Mouse (Mus musculus) heart, postnatal 14 days (tissue): Measurements from ENCODE around the gene Lyz2. TPM values are rescaled to one million over a fixed set of nuclear protein-coding genes. Genes with fewer than 3 reads are reported as not detected.
"Not testable (repeated sequence)": the region's sequence is repeated elsewhere in the genome, so short reads cannot be mapped to it uniquely, and the experiment has no call there.

Source experiments
- DNase-seq, 2 experiments: peaks; one replicate each; pipeline ENCODE4 v3.0.0; 2021 to 2022
- intact Hi-C: fragments of 180-260 bp; cut with DNase I; formaldehyde crosslinking; loops from one replicate; pipeline ENCODE4 v1.15.1; 2025
- total RNA-seq, 2 experiments: library from RNA; stranded (reverse); gene quantifications; 2 replicates each; pipeline ENCODE4 v1.2.3; 2021

Gene Lyz2
- total RNA-seq, 2 experiments from 2014 or later = 93.0 to 99.3 TPM

DNA sequence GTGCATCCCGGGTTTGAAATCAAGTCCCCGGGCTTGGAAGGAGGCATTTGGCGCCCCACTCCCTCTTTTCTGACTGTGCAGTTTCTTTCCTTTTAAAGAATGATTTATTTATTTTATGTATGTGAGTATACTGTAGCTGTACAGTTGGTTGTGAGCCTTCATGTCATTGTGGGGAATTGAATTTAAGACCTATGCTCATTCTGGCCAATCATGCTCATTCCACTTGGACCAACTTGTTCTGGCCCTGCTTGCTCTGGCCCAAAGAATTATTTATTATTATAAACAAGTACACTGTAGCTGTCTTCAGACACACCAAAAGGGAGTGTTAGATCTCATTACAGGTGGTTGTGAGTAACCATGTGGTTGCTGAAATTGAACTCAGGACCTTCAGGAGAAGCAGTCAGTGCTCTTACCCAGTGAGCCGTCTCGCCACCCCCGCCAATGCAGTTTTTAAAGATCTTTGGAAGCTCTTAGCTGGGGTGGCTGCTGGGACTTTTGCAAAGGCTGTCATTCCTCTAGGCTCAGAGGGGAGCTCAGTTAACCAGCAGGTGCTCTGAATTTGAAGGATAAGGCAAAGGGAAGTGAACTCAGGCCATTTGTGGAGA is 4.3 kb upstream of the Lyz2 start:
- intact Hi-C loops = no loop called here

DNA sequence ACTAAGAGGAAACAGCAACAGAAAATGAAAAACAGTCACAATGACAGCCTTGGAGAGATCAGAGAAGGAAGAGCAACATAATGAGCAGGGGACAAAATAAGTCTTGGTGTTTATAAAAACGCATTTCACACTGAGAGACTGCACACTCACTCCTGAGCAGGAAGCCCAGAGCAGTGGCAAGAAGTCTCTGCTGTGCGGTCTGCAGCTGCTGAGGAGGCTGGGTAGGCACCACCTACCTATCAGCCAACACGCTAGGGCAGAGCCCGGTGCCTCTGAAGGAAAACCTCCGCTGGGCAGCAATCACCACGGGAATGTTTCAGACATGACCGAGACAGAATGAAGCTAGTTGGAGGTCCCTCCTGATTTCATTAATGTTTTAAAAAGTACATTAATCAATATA is 3.5 kb upstream of the Lyz2 start:
- intact Hi-C loops, DNase-seq: not testable (repeated sequence)

More for the DNA sequence above, 4.3 kb upstream of the Lyz2 start:
- no peak for DNase-seq

DNA sequence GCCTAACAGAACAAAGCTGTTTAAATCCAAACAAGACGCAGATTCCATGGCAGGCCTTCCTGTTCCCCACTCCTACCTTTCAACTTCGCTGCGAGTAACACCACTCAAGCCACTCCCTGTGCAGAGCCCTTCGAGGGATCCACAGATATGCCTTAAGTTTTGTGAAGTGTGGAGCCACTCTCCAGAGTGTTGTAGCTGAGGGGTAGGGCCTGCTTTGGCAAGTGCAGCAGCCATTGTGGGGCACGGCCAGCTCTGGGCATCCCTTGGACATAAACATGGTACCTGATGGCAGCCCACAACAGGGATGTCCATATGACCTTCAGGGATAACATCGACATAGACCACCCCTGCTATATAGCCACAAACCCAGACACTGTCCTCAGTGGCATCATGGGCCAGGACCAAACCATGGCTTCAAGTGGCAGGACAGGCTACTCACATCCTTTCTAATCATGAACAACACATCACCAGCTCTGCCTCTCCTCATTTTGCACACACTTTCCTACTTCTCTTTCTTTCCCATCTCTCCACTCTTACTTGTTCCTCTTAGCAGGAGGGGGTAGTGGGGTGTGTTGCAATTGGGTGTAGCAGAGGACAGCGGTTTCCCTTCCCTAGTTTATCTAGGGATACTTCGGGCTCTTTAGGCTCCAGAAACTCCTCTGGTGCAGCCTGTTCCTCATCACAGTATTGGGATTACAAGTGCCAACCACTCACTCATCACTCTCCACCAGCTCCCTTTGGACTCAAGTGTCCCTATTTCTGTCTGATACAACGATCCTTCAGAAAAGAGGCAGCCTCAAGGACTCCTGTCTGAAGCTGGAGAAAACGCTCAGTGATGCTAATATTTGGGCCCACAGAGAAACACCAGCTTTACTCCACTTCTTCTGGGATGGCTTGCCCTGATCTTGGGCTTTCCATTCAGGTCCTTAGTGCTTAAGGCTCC is 2.7 kb upstream of the Lyz2 start:
- intact Hi-C loops = no loop called here
- no peak for DNase-seq

DNA sequence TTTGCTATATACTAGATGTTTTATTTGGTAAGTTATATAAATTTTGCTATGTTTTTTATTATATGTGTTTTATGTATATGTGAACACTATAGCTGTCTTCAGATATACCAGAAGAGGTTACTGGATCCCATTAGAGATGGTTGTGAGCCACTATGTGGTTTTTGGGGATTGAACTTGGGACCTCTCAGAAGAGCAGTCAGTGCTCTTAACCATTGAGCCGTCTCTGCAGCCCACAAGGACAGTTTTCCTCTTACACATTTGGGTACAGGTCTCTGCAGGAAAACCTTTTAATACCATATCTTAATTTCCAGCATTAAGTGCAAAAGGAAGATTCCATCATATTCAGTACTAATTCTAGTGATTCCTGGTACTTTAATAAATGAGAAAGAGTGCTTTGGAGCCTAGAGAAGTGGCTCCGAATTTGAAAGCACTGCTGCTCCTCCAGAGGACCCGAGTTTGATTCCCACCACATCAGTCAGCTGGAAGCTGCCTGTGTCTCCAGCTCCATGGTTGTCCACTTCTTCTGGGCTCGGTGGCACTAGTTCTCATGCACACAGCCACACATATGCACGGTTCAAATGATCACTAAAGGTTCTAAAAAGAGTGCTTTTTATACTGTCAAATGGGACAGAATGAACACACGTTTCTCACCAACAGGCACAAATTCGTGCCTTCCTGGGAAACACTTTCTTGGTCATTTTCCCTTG is 1.9 kb upstream of the Lyz2 start:
- no peak for DNase-seq
- intact Hi-C loops = no loop called here

DNA sequence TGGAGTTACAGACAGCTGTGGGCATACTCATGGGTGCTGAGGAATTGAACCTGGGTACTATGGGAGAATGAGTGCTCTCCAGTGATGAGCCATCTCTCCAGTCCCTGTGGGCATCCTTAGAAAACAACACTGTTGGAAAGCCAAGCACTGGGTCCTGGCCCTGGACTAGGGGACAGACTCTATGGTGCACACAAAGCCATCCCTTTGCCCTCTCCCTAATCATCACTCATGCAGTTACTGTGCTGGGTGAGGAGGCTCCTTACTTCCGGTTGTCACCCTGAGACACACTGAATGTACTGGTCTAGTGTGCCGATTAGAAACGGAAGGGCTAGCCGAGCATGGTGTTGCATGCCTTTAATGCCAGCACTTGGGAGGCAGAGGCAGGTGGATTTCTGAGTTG is 1.1 kb upstream of the Lyz2 start:
- intact Hi-C loops, DNase-seq: not testable (repeated sequence)

DNA sequence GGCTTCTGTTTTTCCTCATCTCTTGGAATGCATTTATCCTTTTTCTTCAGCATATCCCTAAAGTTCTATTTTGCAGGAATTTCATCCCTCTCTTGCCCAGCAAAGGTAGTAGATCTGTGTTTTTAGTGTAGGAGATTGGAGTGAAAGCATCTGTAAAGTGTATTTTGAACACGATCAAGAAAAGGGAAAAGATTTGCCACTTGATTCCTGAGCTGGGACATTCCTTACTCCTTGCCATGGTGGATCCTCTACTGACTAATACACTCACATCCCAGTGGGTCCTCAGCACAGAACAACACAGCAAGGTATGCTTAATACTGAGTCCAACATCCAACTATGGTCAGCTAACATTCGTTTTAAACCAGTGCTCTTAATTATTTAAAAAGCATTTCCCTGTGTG is 430 bp upstream of the Lyz2 start:
- intact Hi-C loops = no loop called here
- no peak for DNase-seq

DNA sequence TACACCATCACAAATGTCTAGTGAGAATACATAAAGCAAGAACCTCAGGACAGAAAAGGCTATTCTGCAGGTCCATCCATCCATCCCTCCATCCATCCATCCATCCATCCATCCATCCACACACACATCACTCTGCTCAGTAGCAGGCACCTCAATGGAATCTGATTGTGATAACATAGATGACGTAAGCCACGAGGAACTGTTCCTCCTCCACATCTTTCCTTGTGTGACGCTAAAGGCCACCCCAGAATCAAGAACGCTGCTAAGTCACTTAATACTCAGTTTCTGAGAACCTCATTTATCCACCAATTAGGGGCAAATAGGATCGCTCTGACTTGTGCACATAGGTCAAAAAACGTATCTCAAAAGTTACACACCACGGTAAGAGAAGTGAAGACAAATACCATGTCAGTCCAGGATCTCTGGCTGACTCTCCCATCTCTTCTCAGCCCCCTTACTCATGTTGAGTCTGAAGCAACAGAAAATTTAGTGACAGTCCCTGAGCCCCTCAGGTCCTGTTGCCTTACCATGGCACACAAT is 670 bp downstream of the Lyz2 start:
- DNase-seq = no peak
- intact Hi-C loops = no loop called here

DNA sequence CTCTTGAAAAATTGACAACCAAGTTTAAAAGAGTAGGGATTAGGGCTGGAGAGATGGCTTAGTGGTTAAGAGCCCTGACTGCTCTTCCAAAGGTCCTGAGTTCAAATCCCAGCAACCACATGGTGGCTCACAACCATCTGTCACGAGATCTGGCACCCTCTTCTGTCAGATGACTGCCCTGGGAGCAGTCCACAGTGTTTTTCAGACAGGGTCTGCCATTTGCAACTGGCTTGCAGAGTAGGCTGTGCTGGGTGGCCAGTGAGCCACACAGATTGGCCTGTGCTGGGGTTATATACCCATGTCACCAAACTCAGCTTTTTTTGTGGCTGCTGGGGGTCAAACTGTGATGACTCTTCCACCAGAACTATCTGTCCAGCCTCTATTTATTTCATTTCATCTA is 2.1 kb downstream of the Lyz2 start:
- intact Hi-C loops = no loop called here
- DNase-seq = no peak

DNA sequence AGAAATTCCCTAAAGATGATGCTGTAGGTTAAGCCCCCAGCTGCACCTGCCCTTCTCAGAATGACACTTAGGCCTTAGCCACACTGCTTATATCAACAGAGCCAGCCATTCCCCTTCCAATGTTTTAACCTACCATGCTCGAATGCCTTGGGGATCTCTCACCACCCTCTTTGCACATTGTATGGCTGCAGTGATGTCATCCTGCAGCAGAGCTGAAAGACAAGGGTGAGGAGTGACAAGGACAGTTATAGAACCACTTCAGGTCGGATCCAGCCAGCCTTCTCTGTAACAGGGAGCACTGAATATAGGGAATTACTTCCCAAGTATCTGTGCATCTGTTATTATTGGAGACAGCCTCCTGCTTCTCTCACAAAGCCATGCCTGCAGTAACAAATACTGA is 3.6 kb downstream of the Lyz2 start:
- DNase-seq, intact Hi-C loops: not testable (repeated sequence)

DNA sequence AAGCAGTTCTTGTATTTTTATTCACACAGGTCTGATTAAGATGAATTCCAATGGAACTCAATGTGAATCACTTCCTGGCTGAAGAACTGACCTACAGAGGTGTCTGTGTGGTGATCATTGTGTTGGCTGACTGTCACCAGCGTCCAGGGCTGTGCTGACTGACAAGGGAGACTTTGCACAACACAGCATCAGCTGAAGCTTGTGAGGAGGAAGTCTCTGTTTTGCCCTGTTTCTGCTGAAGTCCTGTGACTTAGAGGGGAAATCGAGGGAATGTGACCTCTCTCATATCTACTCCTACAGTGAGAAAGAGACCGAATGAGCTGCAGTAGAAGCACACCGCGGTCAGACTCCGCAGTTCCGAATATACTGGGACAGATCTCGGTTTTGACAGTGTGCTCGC is 4.3 kb downstream of the Lyz2 start:
- DNase-seq, intact Hi-C loops: not testable (repeated sequence)

DNA sequence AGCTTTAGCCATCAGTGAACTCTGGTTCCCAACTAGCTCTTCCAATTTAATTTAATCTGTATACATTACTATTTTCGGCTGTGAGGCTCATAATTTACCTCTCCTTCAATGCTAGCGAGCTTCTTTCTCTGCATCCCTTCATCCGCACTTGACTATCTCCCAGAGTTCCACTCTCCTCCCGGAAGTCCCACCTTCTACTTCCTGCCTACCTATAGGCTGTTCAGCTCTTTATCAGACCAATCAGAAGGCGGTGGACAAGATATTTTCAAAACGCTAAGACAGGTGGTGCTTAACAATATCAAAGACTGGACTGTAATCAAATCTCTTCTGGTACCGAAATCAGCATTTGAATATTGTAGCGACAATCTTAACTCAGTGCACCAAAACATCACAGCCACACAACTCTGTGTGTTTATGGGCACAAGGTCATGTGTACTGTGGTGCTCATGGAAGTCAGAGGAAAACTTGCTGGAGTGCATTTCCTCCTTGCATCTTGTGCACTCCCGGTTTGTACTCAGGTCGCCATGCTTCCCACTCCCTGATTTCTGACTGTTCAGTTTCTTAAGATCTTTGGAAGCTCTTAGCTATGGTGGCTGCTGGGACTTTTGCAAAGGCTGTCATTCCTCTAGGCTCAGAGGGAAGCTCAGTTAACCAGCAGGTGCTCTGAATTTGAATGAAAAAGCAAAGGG is 6.3 kb downstream of the Lyz2 start:
- DNase-seq = no peak
- intact Hi-C loops = no loop called here

DNA sequence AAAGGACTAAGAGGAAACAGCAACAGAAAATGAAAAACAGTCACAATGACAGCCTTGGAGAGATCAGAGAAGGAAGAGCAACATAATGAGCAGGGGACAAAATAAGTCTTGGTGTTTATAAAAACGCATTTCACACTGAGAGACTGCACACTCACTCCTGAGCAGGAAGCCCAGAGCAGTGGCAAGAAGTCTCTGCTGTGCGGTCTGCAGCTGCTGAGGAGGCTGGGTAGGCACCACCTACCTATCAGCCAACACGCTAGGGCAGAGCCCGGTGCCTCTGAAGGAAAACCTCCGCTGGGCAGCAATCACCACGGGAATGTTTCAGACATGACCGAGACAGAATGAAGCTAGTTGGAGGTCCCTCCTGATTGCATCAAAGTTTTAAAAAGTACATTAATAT is 7.5 kb downstream of the Lyz2 start:
- intact Hi-C loops = loop anchor here (5.0 kb wide), 2 partner anchors 58 to 163 kb away; no protein-coding TSS in a partner anchor
- DNase-seq = not testable (repeated sequence)

DNA sequence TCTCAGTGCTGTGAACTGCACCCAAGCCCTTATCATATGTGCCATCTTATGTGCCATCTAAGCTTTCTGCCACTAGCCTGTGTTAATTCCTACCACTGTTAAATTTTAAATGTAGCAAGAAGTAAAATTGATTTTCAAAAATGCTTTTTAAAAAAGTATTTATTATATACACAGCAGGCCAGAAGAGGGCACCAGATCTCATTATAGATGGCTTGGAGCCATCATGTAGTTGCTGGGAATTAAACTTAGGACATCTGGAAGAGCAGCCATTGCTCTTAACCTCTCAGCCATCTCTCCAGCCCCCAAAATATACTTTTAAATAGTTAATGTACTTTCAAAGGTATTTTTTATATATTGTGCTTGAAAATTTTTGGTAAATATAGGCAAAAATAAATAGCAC is 10.1 kb downstream of the Lyz2 start:
- DNase-seq = no peak
- intact Hi-C loops = loop anchor here (5.0 kb wide), 2 partner anchors 60 to 165 kb away; no protein-coding TSS in a partner anchor

DNA sequence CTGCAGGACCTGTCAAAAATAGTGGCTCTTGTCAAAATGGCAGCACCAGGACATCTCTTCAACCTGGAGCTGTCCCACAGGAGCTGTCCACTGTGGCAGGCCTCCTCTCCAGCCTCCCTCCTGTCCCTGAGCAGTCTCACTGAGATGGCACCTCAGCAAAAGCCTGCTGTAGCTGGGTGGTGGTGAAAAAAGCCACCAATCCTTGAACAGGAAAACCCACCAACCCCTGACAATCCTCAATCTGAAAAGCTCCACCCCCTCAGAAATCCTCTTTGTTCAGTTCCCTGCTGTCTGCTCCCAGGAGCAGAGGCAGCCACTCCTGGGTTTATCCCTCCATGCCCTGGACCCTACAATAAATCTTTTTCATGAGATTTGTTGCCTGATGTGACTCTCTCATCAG is 22.3 kb downstream of the Lyz2 start:
- intact Hi-C loops = no loop called here
- no peak for DNase-seq

DNA sequence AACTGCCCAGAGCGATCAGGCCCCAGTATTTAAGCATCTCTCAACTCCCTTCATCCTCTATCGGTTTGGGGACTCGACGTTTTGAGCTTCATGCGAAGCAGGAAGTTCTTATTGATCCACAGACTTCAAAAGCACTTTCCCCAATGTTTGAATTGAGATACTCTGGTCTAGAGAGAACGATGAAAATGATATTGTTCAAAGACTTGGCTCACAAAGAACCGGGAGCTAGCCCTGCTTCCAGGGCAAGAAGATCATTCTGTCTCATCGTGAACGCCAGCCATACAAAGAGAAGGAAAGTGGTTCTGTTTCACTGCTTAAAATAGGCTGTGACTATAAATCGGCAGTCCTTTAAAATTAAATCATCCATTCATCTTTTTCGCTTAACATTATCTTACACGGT is 43.5 kb downstream of the Lyz2 start, which contains the start of gene 9530003J23Rik:
Gene 9530003J23Rik (minus strand): TSS at position 101 of the 400 bp plus-strand sequence.
- intact Hi-C loops = no loop called here
- no peak for DNase-seq

DNA sequence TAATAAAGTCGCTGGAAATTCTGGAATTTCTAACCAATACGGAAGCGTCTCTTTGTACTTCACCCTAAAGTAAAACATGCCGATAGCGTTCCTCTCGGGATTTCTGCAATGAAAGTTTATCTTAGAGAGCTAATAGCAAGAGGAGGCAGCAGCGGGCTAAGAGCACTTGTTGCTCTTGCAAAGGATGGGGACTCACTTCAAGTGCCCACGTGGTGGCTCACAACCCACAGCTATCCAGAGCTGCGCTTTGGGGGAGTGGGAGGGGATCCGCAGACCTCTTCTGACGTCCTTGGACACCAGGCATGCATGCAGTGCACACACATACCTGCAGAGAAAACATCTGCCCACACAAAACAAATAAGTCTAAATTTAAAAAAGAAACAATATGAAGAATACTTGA is 46.3 kb downstream of the Lyz2 start:
- intact Hi-C loops = no loop called here
- no peak for DNase-seq

DNA sequence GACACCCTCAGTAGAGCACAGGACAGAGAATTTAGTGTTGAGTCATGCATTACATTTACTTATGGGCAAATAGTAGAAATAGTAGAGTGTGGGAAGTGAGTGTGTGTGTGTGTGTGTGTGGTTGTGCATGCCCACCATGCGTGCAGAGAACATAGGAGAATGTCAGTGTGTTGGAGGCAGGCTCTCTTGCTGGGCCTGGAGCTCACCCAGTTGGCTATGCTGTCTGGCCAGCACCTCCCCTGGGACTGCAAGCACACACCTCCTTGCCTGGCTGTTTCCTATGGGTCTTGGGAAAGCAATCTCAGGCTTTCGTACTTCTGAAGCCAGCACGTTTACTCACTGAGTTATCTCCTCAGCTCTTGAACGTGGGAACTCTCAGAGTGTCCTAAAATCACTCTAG is 47.3 kb downstream of the Lyz2 start:
- intact Hi-C loops = no loop called here
- DNase-seq = no peak

DNA sequence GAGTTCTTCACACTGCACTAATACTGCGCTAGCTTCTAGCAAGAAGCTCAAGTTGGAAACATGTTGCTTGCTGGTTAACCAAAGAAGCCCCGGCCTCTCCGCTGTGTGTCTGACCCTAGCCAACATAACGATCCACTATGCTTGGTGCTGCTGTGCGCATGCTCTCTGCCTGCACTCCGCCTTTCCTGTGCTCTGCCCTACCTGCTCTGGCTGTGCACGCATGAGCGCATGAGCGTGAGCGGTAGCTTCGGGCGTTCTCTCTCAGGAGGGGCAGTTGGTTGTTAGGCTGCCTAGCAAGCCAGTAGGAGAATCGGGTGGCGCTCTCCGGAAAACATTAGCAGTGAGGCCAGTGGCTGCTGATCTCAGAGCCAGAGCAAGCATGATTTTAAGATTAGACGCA is 52.3 kb downstream of the Lyz2 start:
- DNase-seq = no peak
- intact Hi-C loops = loop anchor here (5.0 kb wide), 2 partner anchors 102 to 207 kb away; no protein-coding TSS in a partner anchor
